Mouse (Mus musculus) left cerebral cortex, adult 8-10 months (tissue): ENCODE measurements around the gene Ephx3. TPM values are rescaled to one million over a fixed set of nuclear protein-coding genes. Genes with fewer than 3 reads are reported as not detected.
A peak's percentile ranks its signal among the peaks of the same experiment; 100 is the strongest.

ENCODE experiments used
- DNase-seq, 2 experiments: peaks; one replicate each; pipeline ENCODE4 v3.0.0; 2022; ENCODE audit warnings: low spot score in 2 of 2
- total RNA-seq, 4 experiments: library from RNA; stranded (reverse); gene quantifications; 2 replicates each; pipeline ENCODE4 v1.2.4; 2022

The Ephx3 gene
- total RNA-seq, 4 experiments from 2014 or later: 0.21 to 0.39 (median 0.23) TPM; not detected in 1

DNA sequence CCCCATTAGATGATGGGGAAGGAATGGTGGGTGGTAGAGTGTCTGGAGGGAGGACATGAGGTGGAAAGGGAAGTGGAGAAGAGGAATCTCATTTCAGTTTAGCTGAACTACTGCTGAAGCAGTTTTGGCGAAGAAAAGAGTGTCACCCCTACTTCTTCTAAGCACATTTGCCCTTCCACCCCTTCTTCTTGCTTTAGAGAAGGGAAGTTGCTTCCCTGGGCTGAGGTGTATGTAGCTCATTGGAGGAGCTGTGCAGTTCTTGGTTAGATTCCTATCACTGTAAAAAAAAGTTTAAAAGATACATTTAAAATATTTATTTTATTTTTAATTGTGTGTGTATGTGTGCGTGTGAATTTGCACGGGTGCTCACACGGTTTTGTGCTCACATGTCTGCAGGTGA, 12.4 kb downstream of the Ephx3 start:
- no peak for DNase-seq

- no peak for DNase-seq
Measured at GRCm38 (mm10) chr17:32173166-32173565, 16.2 kb downstream of the Ephx3 start.

DNA sequence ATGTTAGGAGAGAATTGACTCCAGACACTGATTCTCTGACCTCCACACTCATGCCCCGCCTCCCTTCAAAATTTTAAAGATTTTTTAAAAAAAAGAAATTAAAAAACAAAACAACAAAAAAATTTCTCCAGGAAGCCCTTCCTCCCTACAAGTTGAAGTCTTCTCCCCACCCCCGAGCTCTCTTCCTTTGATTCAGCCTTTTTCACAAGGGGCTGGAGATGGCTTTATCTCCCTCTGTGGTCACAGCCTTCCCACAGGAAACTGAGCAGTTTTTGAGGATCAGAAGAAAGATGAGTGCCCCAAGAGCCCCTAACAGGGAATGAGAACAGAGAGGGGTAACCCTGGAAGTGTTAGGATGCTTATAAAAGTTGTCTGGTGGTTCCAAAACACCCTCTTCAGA, 16.9 kb downstream of the Ephx3 start:
- no peak for DNase-seq

DNA sequence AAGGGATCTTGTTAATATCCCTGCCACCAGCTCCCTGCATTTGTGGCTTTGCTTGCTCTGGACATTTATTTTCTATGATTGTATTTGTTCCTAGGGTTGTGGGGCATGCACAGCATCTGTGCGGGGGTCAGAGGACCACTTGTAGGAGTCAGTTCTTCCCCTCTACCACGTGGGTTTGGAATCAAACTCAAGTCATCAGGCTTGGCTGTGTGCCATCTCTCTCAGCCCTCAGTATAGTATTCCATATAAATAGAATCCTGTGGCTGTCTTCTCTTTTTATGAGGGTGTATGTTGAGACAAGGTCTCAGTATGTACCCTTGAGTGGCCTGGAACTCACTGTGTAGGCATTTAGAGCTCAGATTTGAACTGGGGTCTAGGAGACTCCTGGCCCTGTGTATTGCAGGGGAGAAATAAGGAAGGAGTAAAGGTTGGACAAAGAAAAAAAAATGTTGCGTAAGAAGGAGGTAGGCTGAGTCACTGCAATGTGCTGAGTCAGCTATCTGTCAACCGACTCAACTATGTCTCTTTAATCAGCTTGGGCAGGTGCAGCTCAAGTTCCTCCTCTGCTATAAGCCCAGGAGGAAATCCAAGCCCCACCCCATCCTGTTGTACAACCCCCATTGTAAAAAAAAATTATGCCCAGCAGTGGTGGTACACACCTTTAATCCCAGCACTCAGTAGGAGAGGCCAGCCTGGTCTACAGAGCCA, 19.7 kb downstream of the Ephx3 start:
- DNase-seq: no peak

GRCm38 (mm10) chr17:32166687-32167086, 22.7 kb downstream of the Ephx3 start, which contains the start of gene Notch3:
TSS of gene Notch3 (minus strand) at chr17:32166852.
- no peak for DNase-seq

- no peak for DNase-seq
Measured at GRCm38 (mm10) chr17:32165803-32166595, 23.4 kb downstream of the Ephx3 start.

DNA sequence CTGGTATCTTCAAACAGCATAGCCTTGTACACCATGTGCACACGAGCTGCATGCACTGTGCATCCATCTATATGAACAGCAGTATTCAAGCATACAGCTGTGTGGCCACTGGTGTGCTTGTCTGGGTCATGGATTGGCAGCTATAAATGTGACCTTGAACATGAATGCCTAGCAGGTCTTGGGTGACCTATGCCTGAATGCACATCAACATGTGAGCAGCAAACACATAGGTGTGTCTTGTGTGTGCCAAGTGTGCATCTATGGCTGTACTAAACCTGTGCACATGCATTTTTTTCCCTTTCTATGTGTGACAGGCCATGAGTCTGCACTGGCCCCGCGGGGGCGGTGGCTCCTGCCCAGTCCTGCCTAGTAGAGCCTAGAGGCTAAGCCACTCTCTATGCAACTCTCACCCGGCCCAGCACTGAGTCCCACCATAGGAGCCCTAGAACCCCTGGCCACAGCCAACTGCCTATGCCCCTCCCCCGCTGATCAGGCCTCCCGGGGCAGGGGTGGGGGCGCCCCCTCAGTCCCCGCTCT, 24.0 kb downstream of the Ephx3 start:
- no peak for DNase-seq

- DNase-seq: no peak
Measured at GRCm38 (mm10) chr17:32164780-32165179, 24.6 kb downstream of the Ephx3 start.

DNA sequence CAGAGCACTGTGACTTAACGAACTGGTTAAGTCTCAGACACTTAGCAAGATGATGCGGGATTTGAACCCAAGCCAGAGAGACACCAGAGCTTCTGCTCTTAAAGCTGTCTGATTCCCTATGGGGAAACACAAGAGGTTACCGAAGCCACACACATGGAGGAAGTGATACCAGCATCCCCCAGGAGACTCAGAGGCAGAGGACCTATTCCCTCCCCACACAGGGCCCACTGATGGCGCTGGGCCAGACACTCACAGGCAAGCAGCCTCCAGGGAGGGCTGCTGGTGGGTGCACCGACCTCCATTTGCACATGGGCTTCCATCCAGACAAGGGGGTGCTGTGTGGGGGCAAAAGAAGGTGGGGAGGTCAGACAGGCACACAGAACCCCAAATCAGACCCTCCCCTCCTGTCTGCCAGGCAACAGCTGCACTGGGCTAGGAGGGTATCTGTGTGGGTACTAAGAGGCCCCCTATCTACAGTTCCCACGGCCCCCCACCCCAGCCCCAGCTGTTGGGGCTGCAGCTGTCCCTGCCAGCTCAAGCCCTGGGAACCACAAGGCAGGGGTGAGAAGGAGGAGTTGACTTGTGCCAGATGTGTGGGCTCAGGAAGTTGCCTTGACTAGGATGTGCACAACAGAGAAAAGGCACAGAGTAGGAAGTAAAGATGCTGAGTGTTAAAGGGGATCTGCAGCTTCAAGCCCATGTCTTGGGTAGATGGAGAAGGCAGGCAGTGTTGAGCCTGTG, 25.3 kb downstream of the Ephx3 start:
- no peak for DNase-seq

- peak in 1 of 2 experiments; percentile 54 for DNase-seq
Measured at GRCm38 (mm10) chr17:32162112-32162850, 27.1 kb downstream of the Ephx3 start.

DNA sequence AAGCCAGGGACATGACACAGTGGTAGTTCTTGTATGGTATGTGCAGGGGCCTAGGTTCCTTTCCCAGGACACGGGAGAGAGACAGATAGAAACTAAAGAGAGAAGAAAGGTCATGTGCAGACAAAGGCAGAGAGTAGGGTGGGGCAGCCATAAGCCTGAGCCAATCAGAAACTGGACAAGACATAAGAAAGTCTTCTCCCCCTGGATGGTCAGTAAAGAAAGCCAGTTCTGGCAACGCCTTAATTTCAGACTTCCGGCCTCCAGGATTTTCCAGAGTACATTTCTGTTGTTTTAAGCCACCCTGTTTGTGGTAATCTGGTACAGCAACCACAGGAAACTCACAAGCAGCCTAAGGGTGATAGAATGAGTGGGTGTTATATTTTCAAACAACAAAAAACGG, 28.5 kb downstream of the Ephx3 start:
- DNase-seq: no peak

DNA sequence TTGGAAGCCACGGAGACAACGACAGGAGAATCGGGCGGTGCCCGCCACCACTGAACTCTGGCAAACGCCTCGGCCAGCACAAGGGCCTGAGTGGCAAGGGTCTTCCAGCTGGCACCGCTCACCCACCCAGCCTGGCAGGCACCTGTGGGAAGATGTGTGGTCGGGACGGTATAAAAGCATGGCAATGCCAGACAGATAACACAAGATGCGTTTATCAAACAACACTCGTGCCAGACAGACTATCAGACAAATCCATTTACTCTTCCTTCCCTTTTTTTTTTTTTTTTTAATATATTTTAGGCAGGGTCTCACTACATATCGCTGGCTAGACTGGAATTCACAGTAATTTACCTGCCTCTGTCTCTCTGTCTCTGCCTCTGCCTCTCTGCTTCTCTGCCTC, 30.5 kb downstream of the Ephx3 start:
- DNase-seq: no peak

DNA sequence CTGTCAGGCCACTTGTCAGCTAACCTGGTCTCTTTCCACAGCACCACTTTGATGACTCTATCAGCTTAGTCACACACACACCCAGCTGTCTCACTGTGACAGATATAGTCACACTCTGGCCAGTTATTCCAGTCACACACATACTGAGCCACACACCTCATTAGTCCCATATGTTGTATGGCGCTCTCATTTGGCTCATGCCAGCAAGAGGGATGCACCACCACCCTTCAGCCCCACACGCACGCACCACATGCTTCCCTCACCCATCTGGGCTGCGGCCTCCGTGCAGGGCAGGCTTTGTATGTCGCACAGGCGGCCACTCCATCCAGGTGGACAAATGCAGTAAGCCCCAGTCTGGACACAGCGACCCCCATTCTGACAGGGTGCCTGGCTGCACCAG, 42.6 kb downstream of the Ephx3 start:
- peak in 1 of 2 experiments; percentile 51 for DNase-seq

DNA sequence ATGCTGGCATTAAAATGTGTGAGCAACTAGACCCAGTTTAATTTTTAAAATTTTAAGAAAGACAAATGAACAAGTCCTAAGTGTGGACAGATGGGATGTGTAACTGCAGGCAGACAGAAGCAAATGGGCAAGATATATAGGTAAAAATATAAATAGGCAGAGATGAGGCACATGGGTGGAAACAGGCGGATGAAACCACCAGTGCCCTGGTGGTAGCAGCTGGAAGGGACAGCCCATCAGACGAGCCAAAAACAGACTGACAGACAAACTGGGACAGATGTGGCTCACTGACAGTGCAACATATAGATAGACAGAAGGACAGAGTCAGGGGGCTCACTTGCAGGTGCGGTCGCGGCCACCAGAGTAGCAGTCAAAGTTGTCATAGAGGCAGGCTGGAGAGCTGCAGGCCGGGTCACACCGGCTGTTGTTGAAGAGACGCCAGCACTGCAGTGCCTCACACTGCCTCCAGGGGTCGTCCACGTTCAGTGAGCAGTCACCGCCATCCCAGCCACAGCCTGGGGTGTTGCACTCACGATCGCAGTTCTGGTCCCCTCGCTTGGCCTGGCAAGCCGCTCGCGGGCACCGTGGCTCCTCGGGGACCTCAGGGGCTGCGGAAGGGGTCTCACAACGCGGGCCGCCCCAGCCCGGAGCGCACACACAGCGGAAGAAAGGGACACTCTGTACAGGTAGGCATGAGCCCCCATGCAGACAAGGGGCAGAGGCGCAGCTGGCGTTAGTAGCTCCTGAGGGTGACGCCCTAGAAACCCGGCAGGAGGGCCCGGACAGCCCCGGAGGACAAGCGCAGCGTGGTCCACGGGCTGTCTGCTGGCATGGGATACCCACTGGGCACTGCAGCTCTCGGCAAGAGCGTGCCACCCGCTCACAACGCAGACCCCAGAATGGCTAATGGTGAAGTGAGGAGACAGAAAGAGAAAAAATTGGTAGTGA, 46.2 kb downstream of the Ephx3 start:
- DNase-seq: peak; percentile 57 to 60

- DNase-seq: no peak
Measured at GRCm38 (mm10) chr17:32142234-32142633, 47.1 kb downstream of the Ephx3 start.

Other genes with a start within 250 kb of the Ephx3 start
- 10 to 100 TPM; 14.5 to 26.4 (median 18.6) TPM for gene Rrp1b, start 153.4 kb downstream of the Ephx3 start, total RNA-seq
- 1 to 10 TPM in 3 of 4 experiments, under 1 TPM in 1; 0.94 to 1.9 (median 1.1) TPM for gene Hsf2bp, start 153.2 kb downstream of the Ephx3 start, total RNA-seq
- gene Notch3, start 22.7 kb downstream of the Ephx3 start, total RNA-seq: 10 to 100 TPM in 2 of 4 experiments, 1 to 10 TPM in 2; 8.6 to 12.2 (median 9.7) TPM
- 100 to 1,000 TPM in 2 of 4 experiments, 10 to 100 TPM in 2; 97.6 to 116 (median 102) TPM for gene Brd4, start 95.2 kb upstream of the Ephx3 start, total RNA-seq
- 10 to 100 TPM; 78.4 to 92.7 (median 90.7) TPM for gene Akap8, start 131.7 kb upstream of the Ephx3 start, total RNA-seq
- 100 to 1,000 TPM; 184 to 217 (median 195) TPM for gene Akap8l, start 161.1 kb upstream of the Ephx3 start, total RNA-seq
- gene Wiz, start 199.9 kb upstream of the Ephx3 start, total RNA-seq: 10 to 100 TPM; 46.6 to 50.3 (median 49.1) TPM
- 10 to 100 TPM in 2 of 4 experiments, 1 to 10 TPM in 2; 3.8 to 11.5 (median 7.6) TPM for gene Rasal3, start 214.0 kb upstream of the Ephx3 start, total RNA-seq
- gene Pglyrp2, start 234.6 kb upstream of the Ephx3 start, total RNA-seq: not detected